Mouse (Mus musculus): ENCODE measurements around the gene Hes5. TPM values are rescaled to one million over a fixed set of nuclear protein-coding genes. Genes with fewer than 3 reads are reported as not detected.
A peak's percentile ranks its signal among the peaks of the same experiment; 100 is the strongest.

Gene Hes5
- polyA plus RNA-seq, 1 experiment from 2014 or later, result 167 TPM

DNA sequence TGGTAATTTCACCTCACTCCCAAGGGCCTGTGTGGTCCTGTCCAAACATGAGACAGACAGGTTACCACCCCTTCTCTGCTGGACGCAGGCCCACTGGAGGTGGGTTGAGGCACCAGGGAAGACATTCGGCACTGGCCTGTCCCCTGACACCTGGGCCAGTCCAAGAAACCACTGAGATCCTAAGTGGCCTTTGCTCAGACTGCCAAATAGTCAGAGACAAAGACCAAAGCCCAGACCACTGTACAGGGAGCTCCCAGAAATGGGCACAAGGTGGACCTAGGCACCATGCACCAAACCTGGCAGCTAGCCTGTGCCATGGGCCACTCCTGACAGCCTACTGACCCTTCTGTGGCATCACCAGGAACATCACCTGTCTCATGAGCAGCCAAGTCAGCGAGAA, 48.5 kb downstream of the Hes5 start:
- no peak for ATAC-seq
- H3K9ac ChIP-seq (ENCODE audit: low read depth, low read length), result no peak overlapping the region
- no peak overlapping the region for H3K27ac ChIP-seq (ENCODE audit: low read depth, low read length)
- peaks cover 16% of the 10 kb centered on the region; the same call in 1 of the 2 replicates for H3K4me1 ChIP-seq (ENCODE audit: control insufficient read depth, insufficient read depth, low read depth, low read length)
- no peaks in the 10 kb centered on the region for H3K9me3 ChIP-seq (ENCODE audit: control insufficient read depth, low read length)
- no peaks in the 10 kb centered on the region for H3K27me3 ChIP-seq (replicated peaks; ENCODE audit: control insufficient read depth, insufficient read depth, low read length)
- H3K36me3 ChIP-seq (ENCODE audit: control insufficient read depth, insufficient read depth, low read length), result no peaks in the 10 kb centered on the region
- H3K4me3 ChIP-seq (ENCODE audit: low read length), result no peak overlapping the region
- no peak overlapping the region for H3K4me2 ChIP-seq (ENCODE audit: low read length)
- 92% methylated on average over 3 of the region's 3 CpGs for WGBS

DNA sequence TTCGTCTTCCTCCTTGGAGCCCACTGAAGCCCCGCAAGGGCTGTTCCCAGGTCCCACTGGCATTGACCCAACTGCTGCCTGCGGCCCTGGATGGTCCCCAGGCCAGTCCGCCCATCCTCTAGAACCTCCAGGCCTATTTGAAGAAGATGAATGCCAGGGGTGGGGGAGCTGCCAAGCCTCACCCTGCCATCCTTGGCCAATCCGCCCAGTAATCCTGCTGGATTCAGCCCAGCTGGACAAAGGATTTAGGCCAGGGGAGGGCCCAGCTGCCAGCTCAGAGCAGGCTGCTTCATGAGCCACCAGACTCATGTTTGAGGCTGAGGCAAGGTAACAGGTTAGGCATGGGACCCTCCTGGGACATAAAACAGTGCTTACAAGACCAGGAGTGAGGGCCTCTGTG, 50.1 kb downstream of the Hes5 start:
- Histone ChIP-seq H3K4me3 (ENCODE audit: low read length) (no peak overlapping the region), H3K36me3 (ENCODE audit: control insufficient read depth, insufficient read depth, low read length) (no peaks in the 10 kb centered on the region), H3K4me1 (ENCODE audit: control insufficient read depth, insufficient read depth, low read depth, low read length) (peaks cover 16% of the 10 kb centered on the region; the same call in 1 of the 2 replicates), H3K9ac (ENCODE audit: low read depth, low read length) (no peak overlapping the region), H3K9me3 (ENCODE audit: control insufficient read depth, low read length) (no peaks in the 10 kb centered on the region), H3K27ac (ENCODE audit: low read depth, low read length) (peak overlapping the region; percentile 49; the same call in 1 of the 2 replicates), H3K27me3 (replicated peaks; ENCODE audit: control insufficient read depth, insufficient read depth, low read length) (no peaks in the 10 kb centered on the region), H3K4me2 (ENCODE audit: low read length) (no peak overlapping the region)
- 70% methylated on average over 5 of the region's 5 CpGs for WGBS
- peak; percentile 62; the same call in 1 of the 2 replicates for ATAC-seq

DNA sequence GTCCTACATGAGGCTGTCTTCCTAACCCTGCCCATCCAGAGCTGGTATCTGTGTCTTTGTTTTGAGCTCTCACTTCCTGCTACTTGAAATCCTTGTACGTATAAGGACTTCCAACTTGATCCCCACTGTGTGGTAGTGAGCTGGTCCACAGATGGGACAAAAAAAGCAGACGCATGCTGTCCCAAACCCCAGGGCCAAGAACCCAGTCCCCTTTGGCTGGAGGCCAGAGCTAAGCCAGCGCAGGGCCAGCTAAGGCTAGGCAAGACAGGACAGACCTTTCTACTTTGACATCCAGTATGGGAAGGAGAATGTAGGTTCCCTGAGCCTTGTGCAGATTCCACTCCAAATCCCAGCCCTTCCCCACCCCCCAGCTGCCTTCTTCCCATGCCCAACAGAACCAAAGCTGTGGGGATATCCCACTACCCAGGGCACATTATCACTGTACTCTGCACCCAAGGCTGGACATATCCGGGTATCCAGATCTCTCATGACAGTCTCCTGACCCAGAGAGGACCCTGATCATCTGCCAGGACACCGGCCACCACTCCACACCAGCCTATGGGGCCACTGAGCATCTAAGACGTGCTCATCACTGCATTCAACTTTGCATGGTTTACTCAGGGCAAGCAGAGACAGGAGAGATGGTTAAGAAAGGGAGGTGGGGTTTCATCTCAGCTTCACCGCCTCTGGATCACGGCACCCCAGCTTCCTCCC, 50.7 kb downstream of the Hes5 start:
- WGBS, result 76% methylated on average over 8 of the region's 8 CpGs
- Histone ChIP-seq H3K4me2 (ENCODE audit: low read length) (no peak overlapping the region), H3K9ac (ENCODE audit: low read depth, low read length) (no peak overlapping the region), H3K9me3 (ENCODE audit: control insufficient read depth, low read length) (no peaks in the 10 kb centered on the region), H3K36me3 (ENCODE audit: control insufficient read depth, insufficient read depth, low read length) (no peaks in the 10 kb centered on the region), H3K27me3 (replicated peaks; ENCODE audit: control insufficient read depth, insufficient read depth, low read length) (no peaks in the 10 kb centered on the region), H3K4me1 (ENCODE audit: control insufficient read depth, insufficient read depth, low read depth, low read length) (peaks cover 15% of the 10 kb centered on the region; the same call in 1 of the 2 replicates), H3K4me3 (ENCODE audit: low read length) (no peak overlapping the region), H3K27ac (ENCODE audit: low read depth, low read length) (peak overlapping the region; percentile 49; the same call in 1 of the 2 replicates)
- no peak for ATAC-seq

Other genes with a start within 250 kb of the Hes5 start
- 2.0 and 2.3 TPM in 2 replicates for gene Ttc34, start 123.5 kb upstream of the Hes5 start, polyA plus RNA-seq (2015; fragmentation: Nextera tagmentation; extraction: Ambion mirVana)
- 0.70 and 0.93 TPM in 2 replicates for gene Mmel1, start 91.3 kb upstream of the Hes5 start, polyA plus RNA-seq (2015; fragmentation: Nextera tagmentation; extraction: Ambion mirVana)
- gene Fam213b, start 61.8 kb upstream of the Hes5 start, polyA plus RNA-seq (2015; fragmentation: Nextera tagmentation; extraction: Ambion mirVana), result 67.8 and 80.1 TPM in 2 replicates
- gene Tnfrsf14, start 32.4 kb upstream of the Hes5 start, polyA plus RNA-seq (2015; fragmentation: Nextera tagmentation; extraction: Ambion mirVana), result 0.23 and 0.27 TPM in 2 replicates
- 37.8 and 39.5 TPM in 2 replicates for gene Pank4, start 3.2 kb downstream of the Hes5 start, polyA plus RNA-seq (2015; fragmentation: Nextera tagmentation; extraction: Ambion mirVana)
- 17.0 and 19.5 TPM in 2 replicates for gene Plch2, start 95.9 kb downstream of the Hes5 start, polyA plus RNA-seq (2015; fragmentation: Nextera tagmentation; extraction: Ambion mirVana)
- 20.6 and 21.1 TPM in 2 replicates for gene Pex10, start 106.1 kb downstream of the Hes5 start, polyA plus RNA-seq (2015; fragmentation: Nextera tagmentation; extraction: Ambion mirVana)
- 125 and 131 TPM in 2 replicates for gene Rer1, start 125.5 kb downstream of the Hes5 start, polyA plus RNA-seq (2015; fragmentation: Nextera tagmentation; extraction: Ambion mirVana)
- 7.5 and 9.5 TPM in 2 replicates for gene Morn1, start 125.7 kb downstream of the Hes5 start, polyA plus RNA-seq (2015; fragmentation: Nextera tagmentation; extraction: Ambion mirVana)

Measured in hindbrain, embryonic 16.5 days (tissue).